Mouse (Mus musculus) heart, embryonic 12.5 days (tissue): ENCODE measurements at regions not wholly inside any gene's neighbourhood (a gene's known extent, or its start where the extent isn't known, plus 50 kb on each side); places are given as distances from the start of the nearest gene placed in this dataset.

Experiments used
- ATAC-seq: fragments of 200-750 bp; cut with Nextera tagmentation; 2 replicates; pipeline ENCODE4 v1.8.0; 2017; ENCODE audit warnings: moderate TSS enrichment, moderate library complexity; ENCODE audit not compliant: insufficient number of reproducible peaks, low FRiP score
- H3K27ac ChIP-seq: fragments of 300-500 bp; sonication (generic); 2 replicates; pipeline ENCODE4 v1.5.1; 2016; ENCODE audit warnings: mild to moderate bottlenecking, moderate library complexity; ENCODE audit not compliant: poor library complexity, severe bottlenecking
- H3K27me3 ChIP-seq: fragments of 300-500 bp; sonication (generic); replicated peaks from 2 replicates; pipeline ENCODE4 v1.6.1; 2016; ENCODE audit warnings: mild to moderate bottlenecking, moderate library complexity
- H3K36me3 ChIP-seq: fragments of 300-500 bp; sonication (generic); 2 replicates; pipeline ENCODE4 v1.6.1; 2016; ENCODE audit warnings: mild to moderate bottlenecking, moderate library complexity
- H3K4me1 ChIP-seq: fragments of 300-500 bp; sonication (generic); replicated peaks from 2 replicates; pipeline ENCODE4 v1.6.1; 2016; ENCODE audit warnings: mild to moderate bottlenecking
- H3K4me2 ChIP-seq: fragments of 300-500 bp; sonication (generic); 2 replicates; pipeline ENCODE4 v1.6.1; 2016; ENCODE audit warnings: mild to moderate bottlenecking, moderate library complexity
- H3K4me3 ChIP-seq: fragments of 300-500 bp; sonication (generic); 2 replicates; pipeline ENCODE4 v1.5.1; 2016; ENCODE audit warnings: mild to moderate bottlenecking
- H3K9ac ChIP-seq: fragments of 300-500 bp; sonication (generic); 2 replicates; pipeline ENCODE4 v1.6.1; 2016; ENCODE audit warnings: mild to moderate bottlenecking, moderate library complexity
- H3K9me3 ChIP-seq: fragments of 300-500 bp; sonication (generic); replicated peaks from 2 replicates; pipeline ENCODE4 v1.6.1; 2016; ENCODE audit warnings: mild to moderate bottlenecking, moderate library complexity
- WGBS: fragments of 180-500 bp; shearing (Covaris S2); methylation state at CpG from one replicate; pipeline ENCODE4 v1.1.7; 2016; 5-methylcytosine and 5-hydroxymethylcytosine counted together

DNA sequence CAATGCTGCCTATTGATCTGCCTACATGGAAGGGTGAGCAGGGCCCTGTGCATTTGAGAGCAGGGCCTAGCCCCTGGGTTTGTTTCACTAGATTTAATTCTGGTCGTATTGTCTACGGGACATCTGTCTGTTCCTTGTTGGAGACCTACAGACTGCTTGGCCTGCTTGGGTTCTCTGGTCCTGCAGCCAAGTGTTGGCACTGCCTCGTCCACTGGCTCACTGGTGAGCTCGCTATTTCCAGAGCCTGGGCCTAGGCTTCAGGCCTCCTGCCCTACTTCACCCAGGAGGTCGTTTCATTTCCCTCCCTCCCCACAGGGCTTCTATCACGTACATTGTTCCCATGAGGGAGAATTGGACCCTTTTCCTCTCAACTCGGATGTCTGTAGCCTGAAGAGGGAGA lies 62.2 kb upstream of the Blcap start:
- 50% methylated on average over 7 of the region's 7 CpGs for WGBS
- ATAC-seq, result no peak
- H3K27me3 ChIP-seq, result peaks cover 15% of the 10 kb centered on the region
- H3K4me2 ChIP-seq, result no peak overlapping the region
- no peaks in the 10 kb centered on the region for H3K4me1 ChIP-seq
- H3K4me3 ChIP-seq, result no peak overlapping the region
- H3K36me3 ChIP-seq, result no peaks in the 10 kb centered on the region
- H3K9ac ChIP-seq, result no peak overlapping the region
- H3K9me3 ChIP-seq, result peaks cover under 1% of the 10 kb centered on the region; the same call in 1 of the 2 replicates
- H3K27ac ChIP-seq, result no peak overlapping the region

DNA sequence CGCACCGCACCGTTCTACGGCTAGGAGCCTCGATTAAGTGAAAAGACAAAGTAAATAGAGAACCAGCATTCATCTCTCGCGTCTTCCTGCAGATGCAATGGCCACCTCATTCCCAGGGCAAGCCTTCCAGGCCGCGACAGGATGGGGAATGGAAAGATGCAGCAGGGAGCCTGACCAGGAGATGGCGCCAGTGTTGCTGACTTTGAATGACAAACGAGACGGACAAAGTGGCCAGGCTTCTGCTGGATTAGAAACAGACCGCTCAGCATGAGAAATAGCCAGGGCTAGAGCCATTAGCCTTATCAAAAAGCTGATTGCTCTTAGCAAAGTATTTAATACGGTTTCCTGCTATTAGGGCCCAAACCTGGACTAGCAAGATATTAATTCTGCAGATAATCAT lies 64.6 kb upstream of the Blcap start:
- H3K36me3 ChIP-seq, result no peaks in the 10 kb centered on the region
- H3K4me1 ChIP-seq, result no peaks in the 10 kb centered on the region
- H3K27me3 ChIP-seq, result peaks cover 15% of the 10 kb centered on the region
- WGBS, result 8% methylated on average over 14 of the region's 14 CpGs
- no peaks in the 10 kb centered on the region; the same call in 1 of the 2 replicates for H3K9me3 ChIP-seq
- no peak overlapping the region for H3K9ac ChIP-seq
- no peak overlapping the region for H3K4me3 ChIP-seq
- H3K27ac ChIP-seq, result no peak overlapping the region
- no peak for ATAC-seq
- no peak overlapping the region for H3K4me2 ChIP-seq

- no peak for ATAC-seq
- no peak overlapping the region for H3K4me2 ChIP-seq
- 41% methylated on average over 4 of the region's 4 CpGs for WGBS
Observed at GRCm38 (mm10) chr2:157640873-157641272, 69.8 kb upstream of the Blcap start.

DNA sequence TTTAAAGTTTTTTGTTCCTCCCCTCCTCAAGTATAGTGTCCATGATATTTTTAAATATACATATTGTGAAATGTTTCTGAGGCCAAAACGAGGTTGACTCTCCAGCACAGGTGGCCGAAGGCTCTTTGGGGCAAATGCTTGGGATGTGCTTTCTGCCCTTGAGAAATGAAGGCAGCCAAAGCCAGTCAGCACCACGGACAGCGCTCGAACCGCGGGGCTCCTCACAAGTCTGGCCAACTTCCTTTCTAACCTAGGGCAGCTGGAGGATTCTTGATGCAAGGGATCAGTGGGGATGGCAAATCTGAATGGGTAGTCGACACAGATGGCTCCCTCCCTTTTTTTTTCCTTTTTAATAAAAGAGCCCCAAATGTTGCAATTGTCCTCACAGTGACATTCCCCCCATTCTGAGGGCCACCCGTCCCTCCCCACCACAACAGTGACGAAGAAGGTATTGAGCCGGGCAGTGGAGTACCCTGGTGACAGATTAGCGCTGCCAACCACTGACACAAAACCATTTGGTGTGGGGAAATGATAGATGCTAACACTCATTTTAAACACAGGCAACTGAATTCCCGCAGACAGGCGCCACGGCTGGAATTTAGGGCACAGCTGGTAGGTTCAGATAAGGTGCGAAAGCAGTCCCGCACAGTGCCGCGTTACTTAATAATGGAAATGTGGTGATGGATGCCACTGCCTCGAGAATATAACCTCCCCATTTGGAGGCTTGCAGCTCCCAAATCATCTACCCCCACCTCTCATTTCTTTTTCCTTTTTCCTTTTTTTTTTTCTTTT lies 73.4 kb upstream of the Ctnnbl1 start:
- 13% methylated on average over 20 of the region's 20 CpGs for WGBS
- no peak for ATAC-seq
- no peak overlapping the region for H3K9ac ChIP-seq
- H3K27me3 ChIP-seq, result peaks cover 27% of the 10 kb centered on the region
- no peaks in the 10 kb centered on the region for H3K36me3 ChIP-seq
- 0 out of 2 replicates have a peak, but pooled peaks cover 5% of the 10 kb centered on the region for H3K9me3 ChIP-seq
- H3K4me3 ChIP-seq, result no peak overlapping the region
- H3K4me2 ChIP-seq, result no peak overlapping the region
- peaks cover 2% of the 10 kb centered on the region for H3K4me1 ChIP-seq
- H3K27ac ChIP-seq, result no peak overlapping the region

More at GRCm38 (mm10) chr2:157640873-157641272, 69.8 kb upstream of the Blcap start:
- Histone ChIP-seq H3K9me3 (no peaks in the 10 kb centered on the region; the same call in 1 of the 2 replicates), H3K27me3 (no peaks in the 10 kb centered on the region), H3K27ac (no peak overlapping the region), H3K9ac (no peak overlapping the region), H3K4me1 (no peaks in the 10 kb centered on the region), H3K4me3 (no peak overlapping the region), H3K36me3 (no peaks in the 10 kb centered on the region)

DNA sequence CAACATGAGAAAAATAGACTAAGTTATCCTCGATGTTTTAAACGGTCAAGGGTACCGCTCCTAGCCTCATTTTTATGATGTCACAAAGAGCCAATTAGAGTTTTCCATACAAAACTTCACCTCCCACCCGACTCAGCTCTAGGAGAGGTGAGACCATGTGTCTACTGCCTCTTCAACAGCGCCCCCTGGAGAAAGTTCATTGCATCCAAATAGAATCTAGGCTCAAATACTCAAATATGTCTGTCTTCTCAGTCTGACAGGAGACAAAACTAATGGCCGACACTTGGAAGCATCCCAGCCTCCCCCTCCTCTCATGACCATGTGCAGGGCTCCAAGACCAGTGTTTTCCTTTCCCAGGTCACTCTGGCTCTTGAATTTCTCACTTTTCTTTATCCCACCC lies 72.7 kb upstream of the Ctnnbl1 start:
- Histone ChIP-seq H3K4me2 (no peak overlapping the region), H3K36me3 (no peaks in the 10 kb centered on the region), H3K9me3 (0 out of 2 replicates have a peak, but pooled peaks cover 5% of the 10 kb centered on the region), H3K4me1 (peaks cover 9% of the 10 kb centered on the region), H3K27me3 (peaks cover 27% of the 10 kb centered on the region), H3K27ac (no peak overlapping the region), H3K9ac (no peak overlapping the region), H3K4me3 (no peak overlapping the region)
- ATAC-seq, result no peak
- WGBS, result 39% methylated on average over 6 of the region's 6 CpGs

- peaks cover 12% of the 10 kb centered on the region for H3K27me3 ChIP-seq
- H3K36me3 ChIP-seq, result no peaks in the 10 kb centered on the region
- H3K4me2 ChIP-seq, result no peak overlapping the region
- peaks cover 25% of the 10 kb centered on the region for H3K4me1 ChIP-seq
- ATAC-seq, result peak; percentile 57; the same call in 1 of the 2 replicates
- H3K27ac ChIP-seq, result peak overlapping the region; percentile 48
- no peak overlapping the region for H3K4me3 ChIP-seq
- WGBS, result 34% methylated on average over 2 of the region's 2 CpGs
- 0 out of 2 replicates have a peak, but pooled peaks cover 5% of the 10 kb centered on the region for H3K9me3 ChIP-seq
- H3K9ac ChIP-seq, result no peak overlapping the region
Observed at GRCm38 (mm10) chr2:157670191-157670590, 67.0 kb upstream of the Ctnnbl1 start.

DNA sequence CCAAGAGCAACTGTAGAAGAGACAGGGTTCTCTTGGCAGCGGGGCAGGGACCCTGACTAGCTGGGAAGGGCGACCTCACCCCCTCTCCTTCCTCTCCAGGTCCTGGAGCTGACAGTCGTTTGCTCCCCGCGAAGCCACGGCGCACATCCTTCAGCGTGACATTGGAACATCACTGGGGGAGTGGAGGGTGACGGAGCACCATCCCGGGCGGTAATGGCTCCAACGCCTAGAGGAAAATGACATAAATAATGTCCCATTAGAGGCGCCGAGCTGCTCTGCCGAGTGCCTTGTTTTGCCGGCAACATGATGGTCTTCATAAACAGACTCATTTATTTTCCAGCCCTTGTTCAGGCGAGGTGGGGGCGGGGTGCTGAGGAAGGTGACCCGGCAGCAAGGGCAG lies 62.3 kb upstream of the Ctnnbl1 start:
- Histone ChIP-seq H3K27ac (no peak overlapping the region), H3K4me1 (peaks cover 11% of the 10 kb centered on the region), H3K9ac (no peak overlapping the region), H3K9me3 (no peaks in the 10 kb centered on the region), H3K4me2 (no peak overlapping the region), H3K4me3 (no peak overlapping the region), H3K27me3 (peaks cover 31% of the 10 kb centered on the region), H3K36me3 (no peaks in the 10 kb centered on the region)
- ATAC-seq, result no peak
- 54% methylated on average over 19 of the region's 19 CpGs for WGBS

DNA sequence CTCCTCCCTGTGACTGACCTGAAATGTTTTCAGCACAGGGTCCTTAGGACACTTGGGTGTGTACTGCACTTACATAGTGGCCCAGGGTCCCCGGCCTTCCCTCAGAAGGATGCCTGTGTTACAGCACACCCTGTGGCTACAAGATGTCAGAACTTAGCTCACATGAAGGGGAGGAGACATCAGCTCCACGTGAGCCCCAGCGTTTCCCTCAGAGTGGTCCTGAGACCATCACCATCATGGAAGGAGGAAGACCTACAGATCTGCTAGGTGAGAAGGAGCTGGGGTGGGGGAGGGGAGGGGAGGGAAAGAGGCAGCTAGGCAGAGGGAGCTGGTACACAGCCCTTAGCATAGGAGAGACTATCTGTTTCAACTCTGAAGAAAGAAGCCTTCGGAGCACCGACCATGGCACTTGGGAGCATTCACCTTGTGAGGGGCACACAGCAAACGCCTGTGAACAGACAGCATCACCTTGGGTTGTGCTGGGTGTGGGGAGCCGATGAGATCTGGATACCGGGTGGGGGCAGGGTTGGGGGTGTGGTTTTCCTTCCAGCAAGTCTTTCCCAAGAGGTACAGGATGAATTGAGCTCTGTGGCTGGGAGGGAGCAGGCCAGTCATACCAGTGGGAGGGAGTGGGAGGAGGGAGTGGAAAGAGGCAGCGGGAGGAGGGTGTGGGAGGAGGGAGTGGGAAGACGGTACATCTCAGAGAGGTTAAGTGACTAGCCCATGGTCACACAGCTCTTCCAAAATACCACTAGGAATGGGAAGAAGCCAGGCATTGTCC lies 60.6 kb upstream of the Ctnnbl1 start:
- Histone ChIP-seq H3K4me3 (no peak overlapping the region), H3K27ac (no peak overlapping the region), H3K27me3 (peaks cover 47% of the 10 kb centered on the region), H3K36me3 (no peaks in the 10 kb centered on the region), H3K9ac (no peak overlapping the region), H3K4me2 (no peak overlapping the region), H3K9me3 (no peaks in the 10 kb centered on the region), H3K4me1 (no peaks in the 10 kb centered on the region; the same call in 1 of the 2 replicates)
- ATAC-seq, result no peak
- 32% methylated on average over 10 of the region's 10 CpGs for WGBS

DNA sequence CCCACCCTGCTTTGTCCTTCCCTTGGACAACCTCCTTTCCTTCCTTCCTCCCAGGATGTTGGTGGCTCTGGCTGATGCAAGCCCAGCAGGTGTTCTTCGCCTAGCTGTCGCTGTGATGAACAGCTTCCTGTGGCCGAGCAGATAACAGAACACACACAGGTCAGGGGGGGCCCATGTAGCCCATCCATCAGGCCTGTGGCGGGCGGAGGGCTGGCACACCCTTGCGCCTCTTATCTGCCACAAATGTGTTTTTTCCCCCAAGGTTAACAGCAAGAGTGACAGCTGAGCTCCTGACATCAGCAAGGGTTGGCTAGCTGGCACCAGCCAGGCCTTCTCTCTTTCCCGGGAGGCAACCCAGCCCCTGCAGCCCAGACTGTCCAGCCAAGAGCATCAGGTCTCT lies 59.9 kb upstream of the Ctnnbl1 start:
- Histone ChIP-seq H3K27me3 (peaks cover 53% of the 10 kb centered on the region), H3K9ac (no peak overlapping the region), H3K36me3 (no peaks in the 10 kb centered on the region), H3K4me2 (no peak overlapping the region), H3K27ac (no peak overlapping the region), H3K9me3 (no peaks in the 10 kb centered on the region), H3K4me3 (no peak overlapping the region), H3K4me1 (no peaks in the 10 kb centered on the region; the same call in 1 of the 2 replicates)
- ATAC-seq, result peak; percentile 51; the same call in 1 of the 2 replicates
- WGBS, result 9% methylated on average over 7 of the region's 7 CpGs

GRCm38 (mm10) chr2:157681931-157682330 lies 55.3 kb upstream of the Ctnnbl1 start:
- H3K4me2 ChIP-seq, result no peak overlapping the region
- H3K36me3 ChIP-seq, result no peaks in the 10 kb centered on the region
- no peaks in the 10 kb centered on the region; the same call in 1 of the 2 replicates for H3K4me1 ChIP-seq
- no peak overlapping the region for H3K27ac ChIP-seq
- ATAC-seq, result no peak
- 0 out of 2 replicates have a peak, but pooled peaks cover 4% of the 10 kb centered on the region for H3K9me3 ChIP-seq
- H3K27me3 ChIP-seq, result peaks cover 33% of the 10 kb centered on the region
- no peak overlapping the region for H3K9ac ChIP-seq
- 78% methylated on average over 7 of the region's 7 CpGs for WGBS
- no peak overlapping the region for H3K4me3 ChIP-seq
